Mouse (Mus musculus): Measurements from ENCODE around the gene Ppp1r14a. TPM values are rescaled to one million over a fixed set of nuclear protein-coding genes. Genes with fewer than 3 reads are reported as not detected.

Ppp1r14a gene
- polyA plus RNA-seq, 1 experiment from 2014 or later, result 72.1 TPM

GRCm38 (mm10) chr7:29259781-29260730 is 29.1 kb upstream of the Ppp1r14a start:
- H3K4me3 ChIP-seq, result no peak overlapping the region
- peaks cover 7% of the 10 kb centered on the region for H3K4me1 ChIP-seq
- ATAC-seq (ENCODE audit: low FRiP score, low read depth), result no peak
- WGBS, result 76% methylated on average over 10 of the region's 10 CpGs
- H3K27ac ChIP-seq, result no peak overlapping the region
- H3K27me3 ChIP-seq (replicated peaks), result no peaks in the 10 kb centered on the region
- H3K36me3 ChIP-seq, result no peaks in the 10 kb centered on the region
- 0 out of 2 replicates have a peak overlapping the region, but pooled peaks have one; percentile 18 for H3K9ac ChIP-seq
- no peak overlapping the region for H3K4me2 ChIP-seq (replicated peaks)
- H3K9me3 ChIP-seq, result no peaks in the 10 kb centered on the region

GRCm38 (mm10) chr7:29262151-29262550 is 27.0 kb upstream of the Ppp1r14a start:
- Histone ChIP-seq H3K4me1 (peaks cover 7% of the 10 kb centered on the region), H3K27ac (no peak overlapping the region), H3K9me3 (no peaks in the 10 kb centered on the region), H3K4me3 (no peak overlapping the region), H3K27me3 (replicated peaks) (no peaks in the 10 kb centered on the region), H3K36me3 (no peaks in the 10 kb centered on the region), H3K9ac (no peak overlapping the region), H3K4me2 (replicated peaks) (no peak overlapping the region)
- WGBS, result 81% methylated on average over 6 of the region's 6 CpGs
- no peak for ATAC-seq (ENCODE audit: low FRiP score, low read depth)

DNA sequence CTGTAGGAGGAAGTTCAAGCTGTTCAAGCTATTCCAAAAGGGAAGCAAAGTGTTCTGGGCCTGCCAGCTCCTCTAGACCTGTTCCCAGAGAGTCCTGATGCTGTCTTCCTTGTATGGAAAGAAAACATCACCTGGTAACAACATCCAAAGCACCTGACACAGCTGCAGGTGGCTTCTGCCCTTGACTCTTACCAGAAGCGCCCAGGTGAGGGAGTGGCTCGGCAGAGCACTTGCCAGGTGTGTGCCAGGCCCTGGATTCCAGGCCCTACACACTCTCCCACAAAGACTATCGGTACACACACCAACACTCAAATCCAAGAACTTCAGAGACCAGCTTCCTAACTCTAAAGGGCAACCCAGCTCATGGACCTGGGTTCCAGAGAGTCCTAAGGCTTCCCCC is 25.3 kb upstream of the Ppp1r14a start:
- WGBS, result 93% methylated on average over 3 of the region's 3 CpGs
- Histone ChIP-seq H3K27me3 (replicated peaks) (no peaks in the 10 kb centered on the region), H3K4me2 (replicated peaks) (no peak overlapping the region), H3K4me1 (peaks cover 7% of the 10 kb centered on the region), H3K9ac (no peak overlapping the region), H3K4me3 (no peak overlapping the region), H3K9me3 (no peaks in the 10 kb centered on the region), H3K36me3 (no peaks in the 10 kb centered on the region), H3K27ac (no peak overlapping the region)
- ATAC-seq (ENCODE audit: low FRiP score, low read depth), result no peak

DNA sequence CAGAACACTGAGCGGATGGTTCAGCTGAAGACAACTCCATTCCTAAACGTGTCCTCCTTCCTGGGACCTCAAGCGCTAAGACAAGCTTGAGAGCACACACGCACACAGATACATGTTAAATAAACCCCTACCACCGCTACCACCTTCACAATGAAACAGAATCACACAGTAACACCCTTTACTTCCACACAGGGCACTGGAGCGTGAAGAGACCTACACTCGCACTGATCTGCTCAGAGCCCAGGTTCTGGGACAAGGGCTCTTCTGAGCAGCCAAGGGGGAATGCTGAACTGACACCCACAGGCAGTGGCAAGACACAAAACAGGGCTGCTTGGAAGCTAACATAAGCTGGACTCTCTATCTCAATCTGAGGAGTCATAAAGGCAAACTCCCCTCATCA is 23.5 kb upstream of the Ppp1r14a start:
- ATAC-seq (ENCODE audit: low FRiP score, low read depth), result no peak
- 90% methylated on average over 7 of the region's 7 CpGs for WGBS

DNA sequence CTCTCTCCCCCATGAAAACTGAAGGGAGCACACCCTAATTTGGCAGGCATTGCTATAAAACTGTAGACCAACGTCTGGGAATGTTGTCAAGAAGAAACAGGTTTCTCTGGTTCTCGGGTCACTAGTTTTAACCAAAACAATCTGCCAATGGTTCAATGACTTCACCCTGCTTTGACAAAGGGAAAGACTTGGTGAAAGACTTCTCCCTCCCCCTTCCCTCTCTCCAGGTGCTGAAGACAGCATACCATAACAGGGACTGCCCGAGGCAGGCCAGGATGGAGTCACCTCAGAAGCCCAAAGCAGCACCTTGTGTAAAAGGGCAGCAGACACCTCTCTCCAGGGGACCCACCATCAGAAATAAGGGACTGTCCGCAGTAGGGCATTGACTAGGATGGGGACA is 22.2 kb upstream of the Ppp1r14a start:
- Histone ChIP-seq H3K36me3 (no peaks in the 10 kb centered on the region), H3K4me2 (replicated peaks) (no peak overlapping the region), H3K4me1 (no peaks in the 10 kb centered on the region), H3K9me3 (no peaks in the 10 kb centered on the region), H3K4me3 (no peak overlapping the region), H3K27me3 (replicated peaks) (no peaks in the 10 kb centered on the region), H3K9ac (no peak overlapping the region), H3K27ac (no peak overlapping the region)
- no peak for ATAC-seq (ENCODE audit: low FRiP score, low read depth)
- 68% methylated on average over 4 of the region's 4 CpGs for WGBS

More for the DNA sequence above, 23.5 kb upstream of the Ppp1r14a start:
- Histone ChIP-seq H3K4me1 (no peaks in the 10 kb centered on the region), H3K4me3 (no peak overlapping the region), H3K9ac (no peak overlapping the region), H3K27ac (no peak overlapping the region), H3K9me3 (no peaks in the 10 kb centered on the region), H3K36me3 (no peaks in the 10 kb centered on the region), H3K4me2 (replicated peaks) (no peak overlapping the region), H3K27me3 (replicated peaks) (no peaks in the 10 kb centered on the region)

DNA sequence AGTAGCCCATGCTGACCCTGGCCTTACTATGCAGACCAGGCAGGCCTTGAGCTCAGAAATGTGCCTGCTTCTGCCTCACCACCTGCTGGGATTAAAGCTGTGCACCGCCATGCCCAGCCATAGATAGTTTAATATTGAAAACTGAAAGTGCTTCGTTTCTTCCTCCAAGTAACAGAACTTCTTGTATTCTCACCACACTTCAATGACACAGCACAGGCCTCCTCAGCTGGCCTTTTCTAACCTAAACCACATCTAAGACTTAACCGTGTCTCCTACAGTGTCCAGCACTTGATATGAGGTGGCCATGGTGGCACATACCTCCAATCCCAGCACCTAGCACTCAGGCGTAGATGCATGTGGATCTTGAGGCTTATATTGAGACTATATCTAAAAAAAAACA is 18.7 kb upstream of the Ppp1r14a start:
- Histone ChIP-seq H3K9me3 (no peaks in the 10 kb centered on the region), H3K4me1 (no peaks in the 10 kb centered on the region), H3K9ac (no peak overlapping the region), H3K36me3 (no peaks in the 10 kb centered on the region), H3K27ac (no peak overlapping the region), H3K27me3 (replicated peaks) (no peaks in the 10 kb centered on the region), H3K4me3 (no peak overlapping the region), H3K4me2 (replicated peaks) (no peak overlapping the region)
- 90% methylated on average over 4 of the region's 4 CpGs for WGBS
- ATAC-seq (ENCODE audit: low FRiP score, low read depth), result no peak

GRCm38 (mm10) chr7:29271687-29272465 is 17.2 kb upstream of the Ppp1r14a start:
- H3K4me3 ChIP-seq, result no peak overlapping the region
- no peaks in the 10 kb centered on the region for H3K36me3 ChIP-seq
- no peaks in the 10 kb centered on the region for H3K4me1 ChIP-seq
- no peak overlapping the region for H3K9ac ChIP-seq
- no peak overlapping the region for H3K4me2 ChIP-seq (replicated peaks)
- H3K27ac ChIP-seq, result no peak overlapping the region
- ATAC-seq (ENCODE audit: low FRiP score, low read depth), result no peak
- H3K9me3 ChIP-seq, result no peaks in the 10 kb centered on the region
- H3K27me3 ChIP-seq (replicated peaks), result no peaks in the 10 kb centered on the region
- 80% methylated on average over 8 of the region's 8 CpGs for WGBS

GRCm38 (mm10) chr7:29276715-29277114 is 12.4 kb upstream of the Ppp1r14a start:
- Histone ChIP-seq H3K4me3 (no peak overlapping the region), H3K36me3 (no peaks in the 10 kb centered on the region), H3K9me3 (no peaks in the 10 kb centered on the region), H3K4me2 (replicated peaks) (no peak overlapping the region), H3K27ac (no peak overlapping the region), H3K9ac (no peak overlapping the region), H3K27me3 (replicated peaks) (peaks cover 19% of the 10 kb centered on the region), H3K4me1 (peaks cover 10% of the 10 kb centered on the region)
- 84% methylated on average over 5 of the region's 5 CpGs for WGBS
- no peak for ATAC-seq (ENCODE audit: low FRiP score, low read depth)

- Histone ChIP-seq H3K36me3 (no peaks in the 10 kb centered on the region), H3K27me3 (replicated peaks) (peaks cover 27% of the 10 kb centered on the region), H3K27ac (no peak overlapping the region), H3K9ac (no peak overlapping the region), H3K4me1 (peaks cover 15% of the 10 kb centered on the region), H3K9me3 (no peaks in the 10 kb centered on the region), H3K4me2 (replicated peaks) (no peak overlapping the region), H3K4me3 (no peak overlapping the region)
- no peak for ATAC-seq (ENCODE audit: low FRiP score, low read depth)
- 89% methylated on average over 4 of the region's 4 CpGs for WGBS
Measured at GRCm38 (mm10) chr7:29277510-29277909, 11.6 kb upstream of the Ppp1r14a start.

- peaks cover 31% of the 10 kb centered on the region for H3K27me3 ChIP-seq (replicated peaks)
- H3K36me3 ChIP-seq, result no peaks in the 10 kb centered on the region
- no peak for ATAC-seq (ENCODE audit: low FRiP score, low read depth)
- no peak overlapping the region for H3K9ac ChIP-seq
- H3K4me2 ChIP-seq (replicated peaks), result no peak overlapping the region
- no peaks in the 10 kb centered on the region for H3K9me3 ChIP-seq
- no peak overlapping the region for H3K4me3 ChIP-seq
- H3K27ac ChIP-seq, result no peak overlapping the region
- H3K4me1 ChIP-seq, result peaks cover 15% of the 10 kb centered on the region
Measured at GRCm38 (mm10) chr7:29279261-29279660, 9.8 kb upstream of the Ppp1r14a start.

DNA sequence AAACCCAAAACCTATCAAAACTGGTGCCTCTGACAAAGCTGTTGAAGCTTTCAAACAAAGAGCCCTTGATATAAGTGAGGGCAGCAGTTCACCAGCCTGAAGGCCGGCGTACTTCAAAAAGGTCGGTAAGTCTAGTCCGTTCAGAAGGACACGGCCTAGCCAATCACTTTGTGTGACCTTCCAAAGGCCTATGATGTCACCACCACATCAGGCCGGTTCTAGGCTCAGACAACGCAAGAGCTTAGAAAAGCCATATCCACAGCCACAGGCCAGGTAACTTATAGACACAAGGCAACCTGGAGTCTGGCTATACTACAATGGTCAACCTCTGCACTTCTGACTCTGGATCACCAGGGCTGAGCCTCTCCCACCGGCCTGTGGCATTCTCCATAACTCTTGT is 9.2 kb upstream of the Ppp1r14a start:
- WGBS, result 86% methylated on average over 8 of the region's 8 CpGs
- Histone ChIP-seq H3K4me3 (no peak overlapping the region), H3K27ac (no peak overlapping the region), H3K9me3 (no peaks in the 10 kb centered on the region), H3K36me3 (no peaks in the 10 kb centered on the region), H3K27me3 (replicated peaks) (peaks cover 34% of the 10 kb centered on the region), H3K9ac (no peak overlapping the region), H3K4me2 (replicated peaks) (no peak overlapping the region), H3K4me1 (peaks cover 15% of the 10 kb centered on the region)
- no peak for ATAC-seq (ENCODE audit: low FRiP score, low read depth)

- H3K4me1 ChIP-seq, result peaks cover 15% of the 10 kb centered on the region
- peak overlapping the region; percentile 97 for H3K4me2 ChIP-seq (replicated peaks)
- H3K36me3 ChIP-seq, result no peaks in the 10 kb centered on the region
- H3K9me3 ChIP-seq, result no peaks in the 10 kb centered on the region
- peak overlapping the region; percentile 50 for H3K4me3 ChIP-seq
- 10% methylated on average over 13 of the region's 13 CpGs for WGBS
- H3K9ac ChIP-seq, result no peak overlapping the region
- no peak overlapping the region for H3K27ac ChIP-seq
- ATAC-seq (ENCODE audit: low FRiP score, low read depth), result no peak
- peaks cover 37% of the 10 kb centered on the region for H3K27me3 ChIP-seq (replicated peaks)
Measured at GRCm38 (mm10) chr7:29280801-29281200, 8.3 kb upstream of the Ppp1r14a start.

Measured in neural tube, embryonic 12.5 days (tissue).